In genomic region chr3:60916411-60916810, GRCm38 (mm10) we compare ENCODE assay signal across 27 mouse cellular contexts.
"Had no signal": no experiment of that assay in that cellular context is flagged by ENCODE, and none has a peak within 500 bp of the region (broad histone marks: within the 10 kb centered on the region; RNA-seq: fewer than 3 reads in every experiment).

No protein-coding gene starts in this region.

- H3K4me2 ChIP-seq: heart, embryonic 11.5 days; heart, embryonic 13.5 days; heart, embryonic 15.5 days; hindbrain, embryonic 13.5 days; hindbrain, embryonic 15.5 days; kidney, embryonic 15.5 days; limb, embryonic 12.5 days; liver, embryonic 11.5 days; liver, embryonic 13.5 days; liver, embryonic 15.5 days had no signal

- H3K9ac ChIP-seq: heart, embryonic 13.5 days; heart, embryonic 15.5 days; hindbrain, embryonic 13.5 days; hindbrain, embryonic 15.5 days; kidney, embryonic 15.5 days; limb, embryonic 12.5 days; liver, embryonic 13.5 days; liver, embryonic 15.5 days had no signal

- H3K27ac ChIP-seq: gastrocnemius, adult 2 months; heart, embryonic 13.5 days; heart, embryonic 15.5 days; hindbrain, embryonic 13.5 days; hindbrain, embryonic 15.5 days; hindbrain, postnatal 0 days; kidney, embryonic 15.5 days; layer of hippocampus, adult 2 months; left cerebral cortex, adult 2 months; limb, embryonic 10.5 days; limb, embryonic 12.5 days; liver, embryonic 13.5 days; liver, embryonic 15.5 days had no signal

- H3K27me3 ChIP-seq: heart, embryonic 13.5 days; heart, embryonic 15.5 days; hindbrain, embryonic 13.5 days; hindbrain, embryonic 15.5 days; kidney, embryonic 15.5 days; limb, embryonic 12.5 days; liver, embryonic 13.5 days; liver, embryonic 15.5 days had no signal

- H3K4me3 ChIP-seq: gastrocnemius, adult 2 months; heart, embryonic 13.5 days; heart, embryonic 15.5 days; hindbrain, embryonic 13.5 days; hindbrain, embryonic 15.5 days; kidney, embryonic 15.5 days; layer of hippocampus, adult 2 months; left cerebral cortex, adult 2 months; limb, embryonic 10.5 days; limb, embryonic 12.5 days; liver, embryonic 13.5 days; liver, embryonic 15.5 days had no signal

- DNase-seq: gastrocnemius, adult 2 months; gastrocnemius, postnatal 10 days; gastrocnemius, postnatal 36 days; heart, postnatal 14 days; heart, postnatal 36 days; kidney, adult 11 months; kidney, adult 2 months; kidney, adult 9 months; kidney, postnatal 10 days; kidney, postnatal 25 days; kidney, postnatal 4 days; liver; liver, embryonic 13.5 days had no signal

- ATAC-seq: hindbrain, postnatal 0 days; intestine, embryonic 16.5 days had no signal

- H3K4me1 ChIP-seq: heart, embryonic 13.5 days; heart, embryonic 15.5 days; hindbrain, embryonic 13.5 days; hindbrain, embryonic 15.5 days; kidney, embryonic 15.5 days; limb, embryonic 10.5 days; limb, embryonic 12.5 days; liver, embryonic 13.5 days; liver, embryonic 15.5 days had no signal

- H3K36me3 ChIP-seq: heart, embryonic 13.5 days; heart, embryonic 15.5 days; hindbrain, embryonic 13.5 days; hindbrain, embryonic 15.5 days; kidney, embryonic 15.5 days; limb, embryonic 10.5 days; limb, embryonic 12.5 days; liver, embryonic 13.5 days; liver, embryonic 15.5 days had no signal

- H3K9me3 ChIP-seq: heart, embryonic 13.5 days; heart, embryonic 15.5 days; hindbrain, embryonic 13.5 days; hindbrain, embryonic 15.5 days; kidney, embryonic 15.5 days; limb, embryonic 10.5 days; limb, embryonic 12.5 days; liver, embryonic 13.5 days; liver, embryonic 15.5 days had no signal
